Mouse (Mus musculus): ENCODE data around the gene Olfr1391. TPM values are rescaled to one million over a fixed set of nuclear protein-coding genes. Genes with fewer than 3 reads are reported as not detected.
"Not testable (repeated sequence)": the region's sequence is repeated elsewhere in the genome, so short reads cannot be mapped to it uniquely, and the experiment has no call there.

Gene Olfr1391
- polyA plus RNA-seq, 1 experiment from 2014 or later: not detected

DNA sequence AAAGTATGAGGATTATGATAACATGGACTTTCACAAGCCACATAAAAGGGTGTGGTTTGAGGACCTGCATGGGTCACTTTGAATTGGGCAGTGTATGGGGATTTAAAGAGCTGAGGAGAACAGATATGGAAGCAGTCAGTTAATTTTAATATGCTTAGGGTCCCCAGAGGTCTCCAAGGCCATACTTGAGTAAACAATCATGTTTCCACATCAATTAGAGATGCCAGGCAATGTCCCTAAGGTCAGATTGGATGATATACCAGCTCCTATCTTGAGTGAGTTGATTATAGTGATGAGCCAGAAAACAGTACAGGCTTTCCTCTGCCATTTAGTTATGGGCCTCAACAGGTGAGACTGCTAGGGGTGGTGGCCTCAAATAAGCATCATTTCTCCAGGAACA lies 18.1 kb upstream of the Olfr1391 start, which contains the start of gene Olfr10:
Gene Olfr10 (plus strand): TSS at position 301 of the 400 bp plus-strand sequence.
- ATAC-seq (no peak), DNase-seq (ENCODE audit: low spot score) (no peak)
- H3K36me3 ChIP-seq (ENCODE audit: insufficient read depth, low read length): no peaks in the 10 kb centered on the region
- TF ChIP-seq CTCF (IDR thresholded peaks at IDR 0.05) (no peak), EP300 (IDR thresholded peaks at IDR 0.05) (no peak)
- no peaks in the 10 kb centered on the region for H3K27me3 ChIP-seq (replicated peaks; ENCODE audit: insufficient read depth, low read length)
- H3K4me2 ChIP-seq (replicated peaks; ENCODE audit: low read depth, low read length): no peak within 1 kb of the TSS
- no peaks in the 10 kb centered on the region for H3K9me3 ChIP-seq (ENCODE audit: low read length)
- no peaks in the 10 kb centered on the region for H3K4me1 ChIP-seq (ENCODE audit: insufficient read depth, low read depth, low read length)
- H3K9ac ChIP-seq (replicated peaks; ENCODE audit: low read depth): no peak within 1 kb of the TSS
- H3K27ac ChIP-seq (ENCODE audit: low read length): no peak within 1 kb of the TSS
- H3K4me3 ChIP-seq (ENCODE audit: low read depth, low read length): no peak within 1 kb of the TSS

DNA sequence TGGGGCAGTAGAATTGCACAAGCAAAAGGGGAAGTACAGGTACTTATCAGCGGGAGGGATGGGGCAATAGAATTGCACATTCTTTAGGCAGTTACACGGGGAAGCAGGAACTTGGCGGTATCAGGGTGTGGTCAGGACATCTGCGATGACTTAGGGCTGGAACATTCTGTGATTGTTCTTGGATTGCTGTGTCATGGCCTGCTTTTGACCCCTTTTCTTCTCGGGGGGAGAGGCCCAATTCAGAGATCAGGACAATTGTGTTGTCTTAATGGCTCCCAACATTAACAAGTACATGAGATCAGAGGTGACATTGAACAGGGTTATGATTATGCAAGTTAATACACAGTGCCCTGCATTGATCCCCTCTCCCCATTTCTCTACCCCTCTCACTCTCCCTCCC lies 14.0 kb upstream of the Olfr1391 start:
- not testable (repeated sequence) for H3K4me1 ChIP-seq (ENCODE audit: insufficient read depth, low read depth, low read length); H3K9ac ChIP-seq (replicated peaks; ENCODE audit: low read depth); DNase-seq (ENCODE audit: low spot score); H3K4me3 ChIP-seq (ENCODE audit: low read depth, low read length); H3K36me3 ChIP-seq (ENCODE audit: insufficient read depth, low read length); H3K9me3 ChIP-seq (ENCODE audit: low read length); H3K27ac ChIP-seq (ENCODE audit: low read length); H3K4me2 ChIP-seq (replicated peaks; ENCODE audit: low read depth, low read length); ATAC-seq; H3K27me3 ChIP-seq (replicated peaks; ENCODE audit: insufficient read depth, low read length)
- 65% methylated on average over 5 of the region's 5 CpGs for whole genome bisulfite sequencing

DNA sequence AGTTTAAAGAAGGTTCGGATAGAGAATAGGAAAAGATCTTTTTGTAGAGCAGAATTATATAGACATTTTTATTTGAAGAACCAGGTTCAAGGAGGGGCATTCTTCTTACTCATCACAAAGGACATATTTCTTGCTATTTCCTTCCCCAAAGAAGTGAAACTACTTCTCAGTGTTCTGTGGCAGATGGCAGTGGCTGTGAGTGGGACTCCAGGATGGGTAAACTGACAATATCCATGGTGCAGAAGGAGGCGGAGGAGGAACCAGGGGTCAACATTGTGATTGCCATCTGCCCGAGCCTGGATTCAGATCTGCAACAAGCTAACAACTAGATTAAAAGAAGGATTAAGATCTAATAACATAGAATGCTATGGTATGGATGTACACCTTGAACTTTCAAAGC lies 4.2 kb downstream of the Olfr1391 start:
- H3K27me3 ChIP-seq (replicated peaks; ENCODE audit: insufficient read depth, low read length): no peaks in the 10 kb centered on the region
- TF ChIP-seq CTCF (IDR thresholded peaks at IDR 0.05) (no peak), EP300 (IDR thresholded peaks at IDR 0.05) (no peak)
- no peaks in the 10 kb centered on the region for H3K9me3 ChIP-seq (ENCODE audit: low read length)
- no peak for DNase-seq (ENCODE audit: low spot score)
- no peaks in the 10 kb centered on the region for H3K4me1 ChIP-seq (ENCODE audit: insufficient read depth, low read depth, low read length)
- H3K36me3 ChIP-seq (ENCODE audit: insufficient read depth, low read length): no peaks in the 10 kb centered on the region
- H3K4me2 ChIP-seq (replicated peaks; ENCODE audit: low read depth, low read length): no peak overlapping the region
- no peak overlapping the region for H3K4me3 ChIP-seq (ENCODE audit: low read depth, low read length)
- H3K27ac ChIP-seq (ENCODE audit: low read length): no peak overlapping the region
- 79% methylated on average over 3 of the region's 3 CpGs for WGBS
- H3K9ac ChIP-seq (replicated peaks; ENCODE audit: low read depth): no peak overlapping the region
- ATAC-seq: no peak

DNA sequence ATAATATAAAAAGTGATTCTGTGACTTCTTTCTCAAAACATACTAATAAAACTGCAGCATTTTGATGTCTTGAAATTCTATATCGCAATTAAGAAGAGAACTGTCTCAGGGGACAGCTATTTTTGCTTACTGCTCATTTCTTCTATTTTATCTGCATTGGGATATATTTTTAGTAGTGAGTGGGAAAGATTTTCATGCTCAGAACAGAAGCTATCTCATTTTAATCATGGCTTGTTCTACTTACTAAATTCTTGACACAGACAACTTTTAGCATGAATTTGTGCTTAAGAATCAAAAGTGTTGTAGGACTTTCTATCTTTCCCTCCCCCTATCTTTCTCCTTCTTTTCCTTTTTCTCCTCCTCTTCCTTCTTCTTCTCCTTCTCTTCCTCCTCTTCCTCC lies 7.1 kb downstream of the Olfr1391 start:
- Histone ChIP-seq H3K4me1 (ENCODE audit: insufficient read depth, low read depth, low read length) (no peaks in the 10 kb centered on the region), H3K27me3 (replicated peaks; ENCODE audit: insufficient read depth, low read length) (no peaks in the 10 kb centered on the region), H3K9ac (replicated peaks; ENCODE audit: low read depth) (no peak overlapping the region), H3K36me3 (ENCODE audit: insufficient read depth, low read length) (no peaks in the 10 kb centered on the region), H3K27ac (ENCODE audit: low read length) (no peak overlapping the region), H3K9me3 (ENCODE audit: low read length) (no peaks in the 10 kb centered on the region), H3K4me2 (replicated peaks; ENCODE audit: low read depth, low read length) (no peak overlapping the region), H3K4me3 (ENCODE audit: low read depth, low read length) (no peak overlapping the region)
- no peak for ATAC-seq
- WGBS: 60% methylated on average over 1 of the region's 1 CpGs
- no peak for TF ChIP-seq EP300 (IDR thresholded peaks at IDR 0.05)
- no peak for TF ChIP-seq CTCF (IDR thresholded peaks at IDR 0.05)
- DNase-seq (ENCODE audit: low spot score): no peak

DNA sequence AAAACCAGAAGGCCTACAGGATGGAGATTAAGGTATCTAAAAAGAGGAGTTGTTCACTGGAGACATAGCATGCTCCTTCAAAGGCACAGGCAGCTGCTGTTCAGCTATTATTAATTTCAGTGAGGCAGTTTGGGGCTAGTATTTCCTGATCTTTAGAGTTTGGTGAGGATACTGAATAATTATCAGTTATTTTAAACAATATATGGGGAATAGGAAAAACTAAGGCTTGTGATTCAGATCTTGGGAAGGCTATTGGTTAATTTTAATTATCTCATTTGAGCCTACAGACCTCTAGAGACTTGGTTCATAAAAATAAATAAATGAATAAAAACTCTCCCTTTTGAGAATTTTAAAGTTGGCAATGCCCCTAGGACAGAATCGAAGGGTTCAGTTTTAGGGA lies 12.3 kb downstream of the Olfr1391 start, which contains the start of gene Olfr1390:
Gene Olfr1390 (plus strand): TSS at position 301 of the 400 bp plus-strand sequence.
- Histone ChIP-seq H3K4me1 (ENCODE audit: insufficient read depth, low read depth, low read length) (no peaks in the 10 kb centered on the region), H3K36me3 (ENCODE audit: insufficient read depth, low read length) (no peaks in the 10 kb centered on the region), H3K27ac (ENCODE audit: low read length) (no peak within 1 kb of the TSS), H3K4me2 (replicated peaks; ENCODE audit: low read depth, low read length) (no peak within 1 kb of the TSS), H3K9me3 (ENCODE audit: low read length) (no peaks in the 10 kb centered on the region), H3K27me3 (replicated peaks; ENCODE audit: insufficient read depth, low read length) (no peaks in the 10 kb centered on the region), H3K9ac (replicated peaks; ENCODE audit: low read depth) (no peak within 1 kb of the TSS), H3K4me3 (ENCODE audit: low read depth, low read length) (no peak within 1 kb of the TSS)
- DNase-seq (ENCODE audit: low spot score) (no peak), ATAC-seq (no peak)
- TF ChIP-seq CTCF (IDR thresholded peaks at IDR 0.05) (no peak), EP300 (IDR thresholded peaks at IDR 0.05) (no peak)
- WGBS: 93% methylated on average over 1 of the region's 1 CpGs

DNA sequence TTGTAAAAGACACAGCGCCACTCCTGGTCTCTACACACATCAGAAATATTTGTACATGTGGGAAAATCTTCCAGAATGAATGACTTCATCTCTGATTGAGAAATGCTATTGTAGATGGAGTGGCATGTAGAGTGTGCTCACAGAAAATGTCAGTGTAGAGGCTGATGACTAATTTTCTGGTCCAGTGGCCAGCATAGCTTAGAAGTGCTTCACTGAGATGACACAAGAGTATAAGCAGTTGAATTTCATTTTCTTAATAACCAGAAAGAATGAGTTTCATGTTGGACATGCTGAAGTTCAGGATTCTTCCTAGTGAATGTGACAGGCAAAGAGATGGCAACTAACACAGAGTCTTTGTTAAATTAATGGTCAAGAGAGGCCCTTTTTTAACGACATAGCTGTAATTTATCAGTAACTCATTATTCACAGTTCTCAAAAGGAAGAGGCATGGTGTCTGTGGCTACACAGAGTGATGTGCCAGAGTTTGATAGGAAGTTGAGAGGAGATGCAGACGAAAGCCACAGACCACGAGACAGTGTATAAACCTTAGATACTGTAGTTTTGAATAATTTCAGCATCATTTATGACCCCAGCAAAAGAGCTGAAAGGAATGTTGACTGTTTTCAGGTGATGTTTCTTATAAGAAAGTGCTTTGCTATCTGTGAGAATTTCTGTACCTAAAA lies 14.7 kb downstream of the Olfr1391 start:
- Histone ChIP-seq H3K36me3 (ENCODE audit: insufficient read depth, low read length) (no peaks in the 10 kb centered on the region), H3K9me3 (ENCODE audit: low read length) (no peaks in the 10 kb centered on the region), H3K27me3 (replicated peaks; ENCODE audit: insufficient read depth, low read length) (no peaks in the 10 kb centered on the region), H3K4me1 (ENCODE audit: insufficient read depth, low read depth, low read length) (no peaks in the 10 kb centered on the region), H3K27ac (ENCODE audit: low read length) (no peak overlapping the region), H3K4me2 (replicated peaks; ENCODE audit: low read depth, low read length) (no peak overlapping the region), H3K4me3 (ENCODE audit: low read depth, low read length) (no peak overlapping the region), H3K9ac (replicated peaks; ENCODE audit: low read depth) (no peak overlapping the region)
- TF ChIP-seq CTCF (IDR thresholded peaks at IDR 0.05) (no peak), EP300 (IDR thresholded peaks at IDR 0.05) (no peak)
- ATAC-seq (no peak), DNase-seq (ENCODE audit: low spot score) (no peak)
- 54% methylated on average over 4 of the region's 4 CpGs for WGBS

Other genes with a start within 250 kb of the Olfr1391 start
- gene Ifi47, start 246.2 kb upstream of the Olfr1391 start, polyA plus RNA-seq (2015; fragmentation: Nextera tagmentation; extraction: Ambion mirVana): 11.7 and 13.1 TPM in 2 replicates
- not detected in 2 replicates for gene Olfr1396, start 207.9 kb upstream of the Olfr1391 start, polyA plus RNA-seq (2015; fragmentation: Nextera tagmentation; extraction: Ambion mirVana)
- not detected in 2 replicates for gene Olfr1395, start 180.5 kb upstream of the Olfr1391 start, polyA plus RNA-seq (2015; fragmentation: Nextera tagmentation; extraction: Ambion mirVana)
- gene Olfr1394, start 168.4 kb upstream of the Olfr1391 start, polyA plus RNA-seq (2015; fragmentation: Nextera tagmentation; extraction: Ambion mirVana): not detected in 2 replicates
- gene Btnl9, start 135.6 kb upstream of the Olfr1391 start, polyA plus RNA-seq (2015; fragmentation: Nextera tagmentation; extraction: Ambion mirVana): 0.56 and 0.82 TPM in 2 replicates
- 19.6 and 21.5 TPM in 2 replicates for gene Zfp62, start 119.5 kb upstream of the Olfr1391 start, polyA plus RNA-seq (2015; fragmentation: Nextera tagmentation; extraction: Ambion mirVana)
- 90.2 and 94.5 TPM in 2 replicates for gene Mgat1, start 78.6 kb upstream of the Olfr1391 start, polyA plus RNA-seq (2015; fragmentation: Nextera tagmentation; extraction: Ambion mirVana)
- gene Olfr1393, start 44.4 kb upstream of the Olfr1391 start, polyA plus RNA-seq (2015; fragmentation: Nextera tagmentation; extraction: Ambion mirVana): not detected in 2 replicates
- gene Olfr1392, start 37.5 kb upstream of the Olfr1391 start, polyA plus RNA-seq (2015; fragmentation: Nextera tagmentation; extraction: Ambion mirVana): 0.05 TPM in 1 of 2 replicates, not detected in the other
- gene Olfr10, start 18.0 kb upstream of the Olfr1391 start, polyA plus RNA-seq (2015; fragmentation: Nextera tagmentation; extraction: Ambion mirVana): not detected in 2 replicates
- gene Olfr1390, start 12.4 kb downstream of the Olfr1391 start, polyA plus RNA-seq (2015; fragmentation: Nextera tagmentation; extraction: Ambion mirVana): not detected in 2 replicates
- gene Olfr1389, start 100.3 kb downstream of the Olfr1391 start, polyA plus RNA-seq (2015; fragmentation: Nextera tagmentation; extraction: Ambion mirVana): not detected in 2 replicates
- not detected in 2 replicates for gene Olfr1388, start 113.9 kb downstream of the Olfr1391 start, polyA plus RNA-seq (2015; fragmentation: Nextera tagmentation; extraction: Ambion mirVana)
- not detected in 2 replicates for gene Olfr1387, start 132.6 kb downstream of the Olfr1391 start, polyA plus RNA-seq (2015; fragmentation: Nextera tagmentation; extraction: Ambion mirVana)
- gene Olfr1386, start 142.3 kb downstream of the Olfr1391 start, polyA plus RNA-seq (2015; fragmentation: Nextera tagmentation; extraction: Ambion mirVana): not detected in 2 replicates
- gene Olfr1385, start 166.3 kb downstream of the Olfr1391 start, polyA plus RNA-seq (2015; fragmentation: Nextera tagmentation; extraction: Ambion mirVana): not detected in 2 replicates
- gene Olfr1384, start 184.0 kb downstream of the Olfr1391 start, polyA plus RNA-seq (2015; fragmentation: Nextera tagmentation; extraction: Ambion mirVana): not detected in 2 replicates
- gene Olfr1383, start 196.9 kb downstream of the Olfr1391 start, polyA plus RNA-seq (2015; fragmentation: Nextera tagmentation; extraction: Ambion mirVana): not detected in 2 replicates
- gene Olfr1382, start 205.5 kb downstream of the Olfr1391 start, polyA plus RNA-seq (2015; fragmentation: Nextera tagmentation; extraction: Ambion mirVana): not detected in 2 replicates
- not detected in 2 replicates for gene Olfr1381, start 220.7 kb downstream of the Olfr1391 start, polyA plus RNA-seq (2015; fragmentation: Nextera tagmentation; extraction: Ambion mirVana)
- gene Olfr1380, start 234.1 kb downstream of the Olfr1391 start, polyA plus RNA-seq (2015; fragmentation: Nextera tagmentation; extraction: Ambion mirVana): not detected in 2 replicates

Measured in lung, postnatal 0 days (tissue).